Mouse (Mus musculus): ENCODE results near the gene Calcoco2.

- TF ChIP-seq CTCF (IDR thresholded peaks at IDR 0.05; ENCODE audit: low read depth) (peak; percentile 67), EP300 (IDR thresholded peaks at IDR 0.05; ENCODE audit: low read depth) (no peak)
These were observed 20.7 kb downstream of the Calcoco2 start for GRCm38 (mm10) chr11:96091073-96091472.

All from liver, postnatal 0 days (tissue).